Mouse (Mus musculus) C2C12 (cell line): ENCODE measurements around the gene Kcnk5.

ENCODE experiments used
- CEBPB ChIP-seq: IDR thresholded peaks from one replicate; pipeline ENCODE4 v1.6.1; 2011; ENCODE audit warnings: low read depth, mild to moderate bottlenecking, control low read depth, moderate library complexity
- CTCF ChIP-seq: IDR thresholded peaks from one replicate; pipeline ENCODE4 v1.5.1; 2011; ENCODE audit not compliant: control insufficient read depth, insufficient read depth, insufficient read length

DNA sequence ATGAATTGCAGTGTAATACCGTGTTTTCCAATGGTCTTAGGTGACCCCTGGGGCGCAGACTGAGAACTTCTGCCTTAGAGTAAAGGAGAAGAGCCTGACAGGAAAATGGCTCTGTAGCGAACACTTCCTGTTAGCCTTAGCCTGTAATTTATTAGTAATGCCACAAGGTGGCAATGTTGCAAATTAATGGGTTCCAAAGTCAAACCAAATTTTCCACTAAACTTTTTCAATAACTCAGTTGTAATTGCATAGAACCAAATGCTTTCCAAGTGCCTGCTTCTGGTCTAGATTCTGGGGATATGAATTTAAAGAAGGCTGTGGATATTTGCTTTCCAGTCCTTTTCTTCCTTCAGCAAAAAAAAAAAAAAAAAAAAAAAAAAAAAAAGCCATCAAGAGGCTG is 69.4 kb downstream of the Kcnk5 start:
- TF ChIP-seq CTCF (no peak), CEBPB (no peak)
